Mouse (Mus musculus) retina, postnatal 7 days (tissue): Measurements from ENCODE around the gene Cox10.

Source experiments
- DNase-seq: peaks from one replicate; pipeline ENCODE4 v3.0.0-alpha.2; 2012; ENCODE audit warnings: low read depth, low spot score

Gene Cox10

DNA sequence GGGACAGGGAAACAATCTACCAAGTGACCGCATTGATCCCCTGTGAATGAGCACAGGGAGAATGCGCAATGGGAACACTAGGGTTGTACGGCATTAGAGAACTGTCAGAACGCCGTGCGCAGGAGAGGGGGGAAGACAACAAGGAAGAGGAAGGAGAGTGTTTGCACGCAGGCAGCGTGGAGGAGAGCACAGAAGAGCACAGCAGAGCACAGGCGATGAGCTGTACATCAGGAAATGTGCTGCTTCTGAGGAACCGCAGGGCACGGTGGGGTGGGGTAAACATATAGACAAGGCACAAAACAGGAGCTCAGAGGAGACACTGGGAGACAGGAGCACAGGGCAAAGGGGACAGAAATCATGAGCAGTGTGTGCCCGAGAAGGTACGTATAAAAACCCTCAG lies 31.8 kb downstream of the Cox10 start:
- no peak for DNase-seq

- no peak for DNase-seq
These were observed 34.2 kb downstream of the Cox10 start for GRCm38 (mm10) chr11:64045041-64045440.

DNA sequence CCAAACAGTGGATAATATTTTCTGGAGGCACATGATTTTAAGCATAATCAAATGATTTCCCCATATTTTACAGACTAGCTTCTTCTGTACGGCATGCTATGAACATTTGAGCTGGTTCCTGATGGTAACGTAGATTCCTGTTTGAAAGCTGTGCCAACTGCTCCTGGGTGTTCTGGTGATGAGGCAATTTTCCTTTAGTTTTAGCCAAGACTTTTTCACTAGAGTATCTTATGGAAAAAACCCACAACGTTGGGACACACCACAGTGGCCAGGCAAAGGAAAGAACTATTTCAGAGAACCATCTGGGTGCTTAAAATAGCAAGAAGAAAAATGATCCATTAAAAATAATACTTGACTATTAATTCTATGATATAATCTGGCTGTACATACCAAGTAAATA lies 35.2 kb downstream of the Cox10 start:
- DNase-seq = no peak

- DNase-seq = no peak
These were observed 38.0 kb downstream of the Cox10 start for GRCm38 (mm10) chr11:64041281-64041680.

GRCm38 (mm10) chr11:64039600-64039999 lies 39.7 kb downstream of the Cox10 start:
- DNase-seq = no peak

DNA sequence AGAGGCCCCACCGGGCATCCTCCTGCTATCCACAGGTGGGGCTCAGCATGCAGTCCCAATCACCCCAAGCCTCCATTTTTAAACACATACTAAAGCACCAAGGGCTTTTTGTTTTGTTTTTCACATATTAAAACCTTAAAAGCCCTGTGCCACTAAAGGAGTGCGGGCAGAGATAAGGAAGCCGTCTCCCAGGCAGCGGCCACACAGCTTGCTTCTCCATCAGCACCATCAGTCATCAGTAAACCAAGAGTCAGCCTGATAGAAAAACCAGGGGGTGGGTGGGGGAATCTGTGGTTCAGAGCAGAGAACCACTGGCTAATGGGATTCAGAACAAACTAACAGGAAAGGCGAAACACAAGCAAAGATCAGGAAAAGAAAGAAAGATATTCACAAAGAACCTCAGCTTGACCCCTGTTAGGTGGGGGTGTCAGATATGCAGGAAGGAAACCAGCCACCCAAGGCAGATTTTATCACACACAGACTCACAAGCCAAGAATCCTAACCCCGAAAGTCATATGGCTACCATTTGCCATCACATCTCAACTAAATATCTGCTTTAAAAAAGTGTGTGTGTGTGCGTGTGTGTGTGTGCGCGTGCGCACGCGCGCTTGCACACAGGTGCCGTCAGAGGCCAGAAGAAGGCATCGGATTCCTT lies 41.7 kb downstream of the Cox10 start:
- DNase-seq = no peak

GRCm38 (mm10) chr11:64036306-64036705 lies 43.0 kb downstream of the Cox10 start:
- no peak for DNase-seq

DNA sequence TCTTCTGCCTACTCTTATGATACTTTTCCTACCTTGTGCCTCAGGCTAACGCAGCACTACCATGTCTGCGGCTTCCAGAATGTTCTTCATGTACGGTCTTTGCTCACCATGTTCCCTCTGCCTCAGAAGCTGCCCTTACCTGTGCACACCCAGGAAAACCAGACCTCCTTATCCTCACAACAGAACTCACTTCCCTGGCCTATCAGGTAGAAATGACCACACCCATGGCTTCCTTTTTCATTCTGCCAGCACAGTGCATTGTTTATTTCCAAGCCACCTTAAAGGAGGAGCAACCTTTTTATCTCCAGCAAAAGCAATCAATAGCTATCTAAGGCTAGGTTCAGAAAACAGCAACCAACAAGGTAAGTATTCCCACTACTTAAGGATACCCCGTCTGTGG lies 43.6 kb downstream of the Cox10 start:
- no peak for DNase-seq

GRCm38 (mm10) chr11:64034686-64035085 lies 44.6 kb downstream of the Cox10 start:
- DNase-seq = no peak

- no peak for DNase-seq
These were observed 51.8 kb downstream of the Cox10 start for GRCm38 (mm10) chr11:64027423-64027822.

- DNase-seq = no peak
These were observed 53.4 kb downstream of the Cox10 start for GRCm38 (mm10) chr11:64025843-64026242.

DNA sequence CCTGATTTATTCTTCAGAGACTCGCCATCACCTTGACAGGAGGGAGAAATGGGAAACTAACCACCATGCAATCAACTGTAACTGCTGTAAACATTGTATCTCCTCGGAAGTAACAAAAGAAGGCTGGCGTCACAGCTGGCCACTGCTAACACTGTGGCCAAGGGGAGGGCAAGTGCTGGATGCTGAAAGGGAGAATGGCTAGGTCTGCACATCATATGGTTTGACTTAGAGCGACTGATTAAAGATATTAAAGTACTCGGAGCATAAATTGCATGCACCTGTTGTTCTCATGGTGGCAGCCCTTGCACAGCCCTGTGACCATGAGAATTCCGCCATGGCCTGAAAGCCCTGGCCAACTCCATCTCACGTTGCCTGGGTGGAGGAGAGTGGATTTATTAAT lies 54.7 kb downstream of the Cox10 start:
- no peak for DNase-seq

DNA sequence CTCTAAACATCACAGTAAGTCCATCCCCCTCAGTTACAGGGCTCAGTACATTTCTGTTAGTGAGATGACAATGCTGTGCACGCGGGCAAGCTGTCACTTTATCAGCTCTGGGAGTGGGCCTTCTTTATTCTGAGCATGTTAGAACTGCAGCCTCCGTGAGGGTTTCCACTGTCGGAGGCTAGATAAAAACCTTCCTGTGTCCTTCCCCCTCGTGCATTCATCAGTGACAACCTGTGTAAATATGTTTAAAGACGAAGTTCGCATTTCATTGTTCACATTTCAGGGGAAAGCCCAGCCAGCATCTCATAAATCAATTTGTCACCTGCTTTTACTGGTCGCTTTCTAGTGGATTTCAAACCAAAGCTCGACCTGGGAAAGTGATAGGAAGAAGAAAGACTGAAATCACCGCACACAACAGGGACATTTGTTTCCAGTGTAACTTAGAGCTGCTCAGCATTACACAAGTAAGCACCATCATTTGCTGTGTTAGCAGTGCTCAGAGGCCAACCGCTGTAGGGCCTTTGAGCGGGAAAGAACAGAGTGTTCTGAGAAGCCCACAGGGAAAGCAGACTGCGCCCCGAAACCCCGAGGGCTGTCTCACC lies 55.8 kb downstream of the Cox10 start:
- DNase-seq = no peak

GRCm38 (mm10) chr11:64022403-64023047 lies 56.7 kb downstream of the Cox10 start:
- DNase-seq = no peak

- DNase-seq = no peak
These were observed 60.0 kb downstream of the Cox10 start for GRCm38 (mm10) chr11:64019235-64019634.

- DNase-seq = no peak
These were observed 61.1 kb downstream of the Cox10 start for GRCm38 (mm10) chr11:64018165-64018564.

- DNase-seq = no peak
These were observed 64.0 kb downstream of the Cox10 start for GRCm38 (mm10) chr11:64015309-64015708.

- no peak for DNase-seq
These were observed 68.4 kb downstream of the Cox10 start for GRCm38 (mm10) chr11:64010724-64011496.

GRCm38 (mm10) chr11:64004152-64004551 lies 75.1 kb downstream of the Cox10 start:
- no peak for DNase-seq

GRCm38 (mm10) chr11:64003484-64003883 lies 75.8 kb downstream of the Cox10 start:
- DNase-seq = no peak

GRCm38 (mm10) chr11:64002629-64003028 lies 76.6 kb downstream of the Cox10 start:
- no peak for DNase-seq

DNA sequence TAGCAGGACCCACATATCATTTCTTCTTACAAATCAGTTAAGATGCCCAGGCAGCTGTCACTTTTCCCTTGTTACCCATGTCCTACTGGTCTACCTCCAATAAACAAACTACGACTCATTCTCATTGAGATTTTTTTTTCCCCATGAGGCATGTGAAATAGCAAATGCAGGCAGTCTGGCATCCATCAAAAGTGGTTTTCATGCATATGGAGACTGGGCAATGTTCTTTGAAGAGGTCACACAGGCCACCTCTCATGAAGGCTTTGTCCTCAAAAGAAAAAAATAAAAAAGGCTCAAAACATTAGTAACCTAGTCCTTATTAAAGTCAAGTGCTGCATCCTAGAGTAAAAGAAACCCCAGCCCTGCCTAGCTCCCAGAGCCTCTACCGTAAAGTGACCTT lies 78.2 kb downstream of the Cox10 start:
- DNase-seq = no peak
